Mouse (Mus musculus): ENCODE results near the gene Cpsf4l. TPM values are rescaled to one million over a fixed set of nuclear protein-coding genes. Genes with fewer than 3 reads are reported as not detected.

Cpsf4l gene
- polyA plus RNA-seq (2014; fragmentation: Nextera tagmentation; extraction: Ambion mirVana) = 0.31 TPM in 1 of 2 replicates, not detected in the other

DNA sequence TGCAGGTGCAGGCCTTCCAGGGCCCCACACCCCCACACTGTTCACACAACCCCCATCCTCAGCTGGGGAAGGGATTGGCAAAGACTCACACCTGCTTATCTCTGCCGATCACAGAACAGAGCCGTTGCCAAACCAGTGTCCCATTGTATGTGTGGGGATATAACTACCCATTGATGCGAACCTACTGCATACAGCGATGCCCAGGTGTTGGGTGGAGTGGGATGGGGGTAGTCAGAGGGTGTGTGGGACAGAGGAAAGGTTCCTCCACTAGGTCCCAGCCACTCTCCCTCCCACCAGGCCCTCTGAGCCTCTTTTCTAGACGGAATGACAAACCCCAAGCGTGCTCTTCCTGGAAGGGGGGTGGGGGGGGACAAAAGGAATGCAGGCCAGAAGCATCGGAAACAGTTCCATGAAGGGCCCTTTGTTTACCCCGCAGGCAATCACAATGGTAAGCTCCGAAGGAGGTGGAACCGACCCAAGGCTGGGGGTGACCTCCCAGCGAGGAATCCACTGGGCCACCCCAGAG, at the start of gene Cpsf4l:
Gene Cpsf4l (minus strand): TSS at position 287 of the 526 bp plus-strand sequence.
- DNase-seq (ENCODE audit: low spot score) (peak; percentile 64), ATAC-seq (replicated peaks; ENCODE audit: insufficient number of reproducible peaks, low FRiP score, low TSS enrichment, low read depth) (peak; percentile 29)
- Histone ChIP-seq H3K36me3 (replicated peaks; ENCODE audit: control insufficient read depth, insufficient read depth, low read depth, low read length) (no peaks in the 10 kb centered on the region), H3K9me3 (replicated peaks; ENCODE audit: control insufficient read depth, low read length) (no peaks in the 10 kb centered on the region), H3K4me1 (ENCODE audit: control insufficient read depth, insufficient read depth, low read length) (peaks cover 8% of the 10 kb centered on the region), H3K27ac (replicated peaks; ENCODE audit: low read depth, low read length) (peak within 1 kb of the TSS; percentile 52; the same call in 1 of the 2 replicates), H3K27me3 (ENCODE audit: control insufficient read depth, insufficient read depth, low read length) (no peaks in the 10 kb centered on the region; the same call in 1 of the 2 replicates), H3K9ac (replicated peaks; ENCODE audit: low read length) (peak within 1 kb of the TSS; percentile 30; the same call in 1 of the 2 replicates), H3K4me2 (ENCODE audit: low read depth, low read length) (no peak within 1 kb of the TSS), H3K4me3 (ENCODE audit: low read depth, low read length) (no peak within 1 kb of the TSS)
- 4% methylated on average over 11 of the region's 11 CpGs for WGBS

- H3K9ac ChIP-seq (replicated peaks; ENCODE audit: low read length) = no peak overlapping the region
- no peak overlapping the region for H3K4me2 ChIP-seq (ENCODE audit: low read depth, low read length)
- H3K4me3 ChIP-seq (ENCODE audit: low read depth, low read length) = no peak overlapping the region
- no peak overlapping the region for H3K27ac ChIP-seq (replicated peaks; ENCODE audit: low read depth, low read length)
- no peaks in the 10 kb centered on the region for H3K36me3 ChIP-seq (replicated peaks; ENCODE audit: control insufficient read depth, insufficient read depth, low read depth, low read length)
- no peaks in the 10 kb centered on the region for H3K4me1 ChIP-seq (ENCODE audit: control insufficient read depth, insufficient read depth, low read length)
- DNase-seq (ENCODE audit: low spot score) = no peak
- H3K9me3 ChIP-seq (replicated peaks; ENCODE audit: control insufficient read depth, low read length) = no peaks in the 10 kb centered on the region
- no peak for ATAC-seq (replicated peaks; ENCODE audit: insufficient number of reproducible peaks, low FRiP score, low TSS enrichment, low read depth)
- H3K27me3 ChIP-seq (ENCODE audit: control insufficient read depth, insufficient read depth, low read length) = no peaks in the 10 kb centered on the region
- WGBS = 92% methylated on average over 5 of the region's 5 CpGs
Measured at GRCm38 (mm10) chr11:113758851-113759250, 49.0 kb upstream of the Cpsf4l start.

DNA sequence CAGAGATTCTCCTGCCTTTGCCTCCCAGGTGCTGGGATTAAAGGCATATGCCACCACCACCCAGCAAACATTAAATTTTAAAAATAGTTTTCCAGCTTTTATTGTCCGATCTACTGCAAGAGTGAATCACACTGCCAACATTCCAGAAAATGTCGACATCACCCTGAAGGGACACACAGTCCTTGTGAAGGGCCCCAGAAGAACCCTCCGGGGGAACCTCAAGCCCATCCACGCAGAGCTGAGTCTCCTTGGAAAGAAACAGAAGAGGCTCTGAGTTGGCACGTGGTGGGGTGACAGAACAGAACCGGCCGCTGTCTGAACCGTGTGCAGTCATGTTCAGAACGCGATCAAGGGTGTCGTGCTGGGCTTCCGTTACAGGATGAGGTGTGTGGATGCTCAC, 46.8 kb upstream of the Cpsf4l start:
- DNase-seq (ENCODE audit: low spot score) (no peak), ATAC-seq (replicated peaks; ENCODE audit: insufficient number of reproducible peaks, low FRiP score, low TSS enrichment, low read depth) (no peak)
- Histone ChIP-seq H3K4me1 (ENCODE audit: control insufficient read depth, insufficient read depth, low read length) (no peaks in the 10 kb centered on the region), H3K27ac (replicated peaks; ENCODE audit: low read depth, low read length) (no peak overlapping the region), H3K4me3 (ENCODE audit: low read depth, low read length) (no peak overlapping the region), H3K36me3 (replicated peaks; ENCODE audit: control insufficient read depth, insufficient read depth, low read depth, low read length) (no peaks in the 10 kb centered on the region), H3K4me2 (ENCODE audit: low read depth, low read length) (no peak overlapping the region), H3K9ac (replicated peaks; ENCODE audit: low read length) (no peak overlapping the region), H3K9me3 (replicated peaks; ENCODE audit: control insufficient read depth, low read length) (no peaks in the 10 kb centered on the region), H3K27me3 (ENCODE audit: control insufficient read depth, insufficient read depth, low read length) (no peaks in the 10 kb centered on the region)
- 93% methylated on average over 12 of the region's 12 CpGs for WGBS

DNA sequence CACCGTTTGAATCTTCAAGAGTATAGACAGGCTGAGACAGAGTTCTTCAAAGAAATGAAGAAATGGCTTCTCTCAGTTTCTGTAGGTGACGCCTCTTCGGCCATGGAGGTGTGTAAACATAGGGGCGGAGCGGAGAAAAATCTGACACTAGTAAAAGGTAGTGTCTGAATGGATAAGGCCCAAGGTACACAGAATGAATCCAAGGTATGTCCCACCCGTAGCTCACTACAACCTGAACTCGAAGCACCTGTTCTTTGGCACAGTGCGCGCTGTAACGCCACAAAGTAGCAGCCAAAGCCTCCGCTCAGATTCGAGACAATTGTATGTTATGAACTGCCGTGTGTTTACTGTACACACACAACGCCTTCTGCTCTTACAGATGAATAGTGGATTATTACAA, 46.1 kb upstream of the Cpsf4l start:
- no peak for DNase-seq (ENCODE audit: low spot score)
- H3K9ac ChIP-seq (replicated peaks; ENCODE audit: low read length) = no peak overlapping the region
- no peaks in the 10 kb centered on the region for H3K4me1 ChIP-seq (ENCODE audit: control insufficient read depth, insufficient read depth, low read length)
- no peak overlapping the region for H3K4me3 ChIP-seq (ENCODE audit: low read depth, low read length)
- ATAC-seq (replicated peaks; ENCODE audit: insufficient number of reproducible peaks, low FRiP score, low TSS enrichment, low read depth) = no peak
- H3K27me3 ChIP-seq (ENCODE audit: control insufficient read depth, insufficient read depth, low read length) = no peaks in the 10 kb centered on the region
- H3K27ac ChIP-seq (replicated peaks; ENCODE audit: low read depth, low read length) = no peak overlapping the region
- WGBS = 86% methylated on average over 14 of the region's 14 CpGs
- no peaks in the 10 kb centered on the region for H3K9me3 ChIP-seq (replicated peaks; ENCODE audit: control insufficient read depth, low read length)
- H3K4me2 ChIP-seq (ENCODE audit: low read depth, low read length) = no peak overlapping the region
- no peaks in the 10 kb centered on the region for H3K36me3 ChIP-seq (replicated peaks; ENCODE audit: control insufficient read depth, insufficient read depth, low read depth, low read length)

- WGBS = 30% methylated on average over 9 of the region's 9 CpGs
- Histone ChIP-seq H3K9me3 (replicated peaks; ENCODE audit: control insufficient read depth, low read length) (no peaks in the 10 kb centered on the region), H3K36me3 (replicated peaks; ENCODE audit: control insufficient read depth, insufficient read depth, low read depth, low read length) (no peaks in the 10 kb centered on the region), H3K4me3 (ENCODE audit: low read depth, low read length) (no peak overlapping the region), H3K4me2 (ENCODE audit: low read depth, low read length) (no peak overlapping the region), H3K27me3 (ENCODE audit: control insufficient read depth, insufficient read depth, low read length) (no peaks in the 10 kb centered on the region), H3K27ac (replicated peaks; ENCODE audit: low read depth, low read length) (no peak overlapping the region), H3K9ac (replicated peaks; ENCODE audit: low read length) (no peak overlapping the region), H3K4me1 (ENCODE audit: control insufficient read depth, insufficient read depth, low read length) (no peaks in the 10 kb centered on the region)
- ATAC-seq (replicated peaks; ENCODE audit: insufficient number of reproducible peaks, low FRiP score, low TSS enrichment, low read depth) (no peak), DNase-seq (ENCODE audit: low spot score) (peak; percentile 41)
Measured at GRCm38 (mm10) chr11:113754845-113755244, 45.0 kb upstream of the Cpsf4l start.

GRCm38 (mm10) chr11:113752685-113753430, 43.0 kb upstream of the Cpsf4l start:
- Histone ChIP-seq H3K4me2 (ENCODE audit: low read depth, low read length) (no peak overlapping the region), H3K9me3 (replicated peaks; ENCODE audit: control insufficient read depth, low read length) (no peaks in the 10 kb centered on the region), H3K27me3 (ENCODE audit: control insufficient read depth, insufficient read depth, low read length) (no peaks in the 10 kb centered on the region), H3K4me1 (ENCODE audit: control insufficient read depth, insufficient read depth, low read length) (peaks cover 11% of the 10 kb centered on the region; the same call in 1 of the 2 replicates), H3K27ac (replicated peaks; ENCODE audit: low read depth, low read length) (no peak overlapping the region), H3K9ac (replicated peaks; ENCODE audit: low read length) (no peak overlapping the region), H3K36me3 (replicated peaks; ENCODE audit: control insufficient read depth, insufficient read depth, low read depth, low read length) (no peaks in the 10 kb centered on the region), H3K4me3 (ENCODE audit: low read depth, low read length) (no peak overlapping the region)
- no peak for DNase-seq (ENCODE audit: low spot score)
- 89% methylated on average over 10 of the region's 10 CpGs for WGBS
- no peak for ATAC-seq (replicated peaks; ENCODE audit: insufficient number of reproducible peaks, low FRiP score, low TSS enrichment, low read depth)

DNA sequence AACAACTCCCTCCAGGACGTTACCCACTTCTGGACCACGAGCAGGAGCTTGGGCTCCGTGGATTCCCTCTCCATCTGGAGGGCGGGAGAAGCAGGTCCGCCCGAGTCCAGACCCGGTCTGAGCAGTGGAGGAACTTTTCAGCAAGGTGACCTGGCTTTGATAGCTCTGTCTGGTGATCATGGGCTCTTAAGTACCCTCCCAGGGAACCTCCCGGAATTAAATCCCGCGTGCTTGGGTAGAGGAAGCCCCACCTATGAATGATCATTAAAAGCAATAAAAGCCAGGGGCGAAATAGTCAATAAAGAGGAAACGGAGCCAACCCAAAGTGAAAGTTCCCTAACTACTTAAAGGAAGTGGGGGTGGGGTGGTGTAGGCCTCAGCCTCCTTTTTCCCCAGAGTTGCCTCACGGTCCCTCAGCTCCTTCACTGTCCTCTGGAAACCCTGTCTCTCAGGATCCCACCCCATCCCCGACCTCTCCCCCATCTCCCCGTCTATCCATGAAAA, 42.4 kb upstream of the Cpsf4l start:
- Histone ChIP-seq H3K27me3 (ENCODE audit: control insufficient read depth, insufficient read depth, low read length) (no peaks in the 10 kb centered on the region), H3K4me1 (ENCODE audit: control insufficient read depth, insufficient read depth, low read length) (peaks cover 14% of the 10 kb centered on the region; the same call in 1 of the 2 replicates), H3K4me2 (ENCODE audit: low read depth, low read length) (peak overlapping the region; percentile 93), H3K9ac (replicated peaks; ENCODE audit: low read length) (peak overlapping the region; percentile 59), H3K27ac (replicated peaks; ENCODE audit: low read depth, low read length) (peak overlapping the region; percentile 83), H3K9me3 (replicated peaks; ENCODE audit: control insufficient read depth, low read length) (no peaks in the 10 kb centered on the region), H3K36me3 (replicated peaks; ENCODE audit: control insufficient read depth, insufficient read depth, low read depth, low read length) (no peaks in the 10 kb centered on the region), H3K4me3 (ENCODE audit: low read depth, low read length) (peak overlapping the region; percentile 90)
- ATAC-seq (replicated peaks; ENCODE audit: insufficient number of reproducible peaks, low FRiP score, low TSS enrichment, low read depth) (peak; percentile 1; the same call in 1 of the 2 replicates), DNase-seq (ENCODE audit: low spot score) (peak; percentile 26)
- WGBS = 25% methylated on average over 15 of the region's 15 CpGs
